Mouse (Mus musculus) erythroblast, embryonic 14.5 days (primary cell): Measurements from ENCODE around the gene Nfic. TPM values are rescaled to one million over a fixed set of nuclear protein-coding genes. Genes with fewer than 3 reads are reported as not detected.

Source experiments
- H3K27me3 ChIP-seq: 2 replicates; pipeline ENCODE4 v1.6.1; 2012; ENCODE audit warnings: inconsistent platforms; ENCODE audit not compliant: control insufficient read depth
- H3K36me3 ChIP-seq: 2 replicates; pipeline ENCODE4 v1.6.1; 2012; ENCODE audit warnings: mild to moderate bottlenecking, inconsistent platforms; ENCODE audit not compliant: control insufficient read depth
- H3K4me1 ChIP-seq: 2 replicates; pipeline ENCODE4 v1.6.1; 2012; ENCODE audit warnings: inconsistent platforms; ENCODE audit not compliant: control insufficient read depth
- H3K4me3 ChIP-seq: replicated peaks from 2 replicates; pipeline ENCODE3; 2012; ENCODE audit warnings: moderate library complexity, mild to moderate bottlenecking, inconsistent platforms
- H3K9me3 ChIP-seq: 2 replicates; pipeline ENCODE4 v1.6.1; 2012; ENCODE audit warnings: low read length, inconsistent platforms, mixed read lengths; ENCODE audit not compliant: control insufficient read depth
- GATA1 ChIP-seq: IDR thresholded peaks from 2 replicates; pipeline ENCODE4 v1.6.1; 2012; ENCODE audit warnings: low read length, inconsistent platforms, mixed read lengths
- TAL1 ChIP-seq: IDR thresholded peaks from 3 replicates; pipeline ENCODE4 v1.6.1; 2012; ENCODE audit warnings: low read length, inconsistent platforms, mixed read lengths
- polyA plus RNA-seq: library from polyadenylated mRNA; stranded (reverse); fragments of >175 nt; gene quantifications from 2 replicates; pipeline ENCODE4 v1.2.3, GENCODE M21; 2012

Nfic gene
- polyA plus RNA-seq, 1 experiment: 0.94 TPM

DNA sequence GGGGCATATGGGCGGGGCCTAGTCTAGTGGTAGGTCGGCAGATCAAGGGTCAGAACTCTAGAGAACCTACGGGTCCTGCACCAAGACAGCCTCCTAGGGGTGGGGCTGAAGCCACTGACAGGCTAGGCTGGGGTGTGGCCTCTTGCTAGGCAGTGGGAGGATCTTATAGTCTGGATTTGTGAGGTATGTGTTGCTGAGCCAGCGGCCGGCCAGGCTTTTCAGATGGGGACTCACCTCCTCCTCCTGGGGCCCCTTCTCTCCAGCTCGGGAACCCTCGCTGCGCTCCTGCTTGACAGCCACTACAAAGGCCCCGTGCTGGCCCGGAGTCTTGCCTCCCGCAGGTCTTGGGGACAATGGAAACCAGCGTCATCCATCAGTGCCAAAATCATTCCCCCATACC is 106.3 kb downstream of the Nfic start:
- H3K4me1 ChIP-seq: peaks cover 71% of the 10 kb centered on the region
- peaks cover 32% of the 10 kb centered on the region for H3K36me3 ChIP-seq
- H3K4me3 ChIP-seq: peak overlapping the region; percentile 97
- no peaks in the 10 kb centered on the region for H3K9me3 ChIP-seq
- no peak for TF ChIP-seq GATA1
- TF ChIP-seq TAL1: no peak
- H3K27me3 ChIP-seq: peaks cover 20% of the 10 kb centered on the region

GRCm38 (mm10) chr10:81346453-81347067 is 108.9 kb downstream of the Nfic start:
- TF ChIP-seq GATA1 (no peak), TAL1 (no peak)

More at GRCm38 (mm10) chr10:81346453-81347067, 108.9 kb downstream of the Nfic start:
- Histone ChIP-seq H3K27me3 (peaks cover 46% of the 10 kb centered on the region), H3K36me3 (peaks cover 32% of the 10 kb centered on the region), H3K4me3 (peak overlapping the region; percentile 59), H3K9me3 (peaks cover 10% of the 10 kb centered on the region; the same call in 1 of the 2 replicates), H3K4me1 (peaks cover 60% of the 10 kb centered on the region)

Other genes with a start within 250 kb of the Nfic start
- not detected in 2 replicates for gene Atcay, start 224.8 kb downstream of the Nfic start, polyA plus RNA-seq
- gene Zfr2, start 222.5 kb downstream of the Nfic start, polyA plus RNA-seq: not detected in 2 replicates
- 0.07 and 0.15 TPM in 2 replicates for gene Matk, start 202.7 kb downstream of the Nfic start, polyA plus RNA-seq
- gene Mrpl54, start 188.7 kb downstream of the Nfic start, polyA plus RNA-seq: 43.8 and 44.0 TPM in 2 replicates
- gene Apba3, start 188.7 kb downstream of the Nfic start, polyA plus RNA-seq: 4.6 and 5.7 TPM in 2 replicates
- gene Tjp3, start 164.1 kb downstream of the Nfic start, polyA plus RNA-seq: 0.01 and 0.02 TPM in 2 replicates
- gene Pip5k1c, start 162.7 kb downstream of the Nfic start, polyA plus RNA-seq: 4.0 and 4.5 TPM in 2 replicates
- 13.2 and 13.3 TPM in 2 replicates for gene Cactin, start 134.5 kb downstream of the Nfic start, polyA plus RNA-seq
- gene Tbxa2r, start 126.9 kb downstream of the Nfic start, polyA plus RNA-seq: 0.04 TPM in 1 of 2 replicates, not detected in the other
- gene Gipc3, start 112.4 kb downstream of the Nfic start, polyA plus RNA-seq: 0.01 TPM in 1 of 2 replicates, not detected in the other
- gene Hmg20b, start 105.2 kb downstream of the Nfic start, polyA plus RNA-seq: 52.7 and 55.8 TPM in 2 replicates
- 6.7 and 7.2 TPM in 2 replicates for gene Mfsd12, start 98.1 kb downstream of the Nfic start, polyA plus RNA-seq
- 3.2 and 5.6 TPM in 2 replicates for gene 4930404N11Rik, start 89.8 kb downstream of the Nfic start, polyA plus RNA-seq
- gene Fzr1, start 77.1 kb downstream of the Nfic start, polyA plus RNA-seq: 62.5 and 67.4 TPM in 2 replicates
- 29.2 and 34.1 TPM in 2 replicates for gene Dohh, start 71.2 kb downstream of the Nfic start, polyA plus RNA-seq
- gene Gm48551, start 71.2 kb downstream of the Nfic start, polyA plus RNA-seq: 0.08 and 0.20 TPM in 2 replicates
- gene Gm48552, start 66.6 kb downstream of the Nfic start, polyA plus RNA-seq: 0.26 and 0.80 TPM in 2 replicates
- gene Smim24, start 62.6 kb downstream of the Nfic start, polyA plus RNA-seq: 0.09 TPM in 1 of 2 replicates, not detected in the other
- gene Celf5, start 27.1 kb upstream of the Nfic start, polyA plus RNA-seq: not detected in 2 replicates
- 6.2 and 7.9 TPM in 2 replicates for gene Ncln, start 40.8 kb upstream of the Nfic start, polyA plus RNA-seq
- gene S1pr4, start 44.5 kb upstream of the Nfic start, polyA plus RNA-seq: 0.04 and 0.05 TPM in 2 replicates
- gene Gna15, start 68.6 kb upstream of the Nfic start, polyA plus RNA-seq: 0.14 and 0.24 TPM in 2 replicates
- gene Gna11, start 89.6 kb upstream of the Nfic start, polyA plus RNA-seq: 1.2 and 1.5 TPM in 2 replicates
- 152 and 158 TPM in 2 replicates for gene Aes, start 103.9 kb upstream of the Nfic start, polyA plus RNA-seq
- gene Tle2, start 118.9 kb upstream of the Nfic start, polyA plus RNA-seq: 0.09 and 0.10 TPM in 2 replicates
- gene Tle6, start 145.4 kb upstream of the Nfic start, polyA plus RNA-seq: 0.27 and 0.28 TPM in 2 replicates
- gene BC025920, start 150.6 kb upstream of the Nfic start, polyA plus RNA-seq: 0.05 and 0.07 TPM in 2 replicates
- gene Sirt6, start 172.2 kb upstream of the Nfic start, polyA plus RNA-seq: 6.6 and 6.9 TPM in 2 replicates
- 0.18 and 0.21 TPM in 2 replicates for gene Ankrd24, start 172.9 kb upstream of the Nfic start, polyA plus RNA-seq
- 0.01 TPM in 2 replicates for gene Gm10778, start 193.4 kb upstream of the Nfic start, polyA plus RNA-seq
- gene Zfp433, start 249.2 kb upstream of the Nfic start, polyA plus RNA-seq: 0.08 TPM in 1 of 2 replicates, not detected in the other